Mouse (Mus musculus) frontal cortex, postnatal 36 days (tissue): ENCODE measurements around the gene Ffar1.
"Not testable (repeated sequence)": the region's sequence is repeated elsewhere in the genome, so short reads cannot be mapped to it uniquely, and the experiment has no call there.

Experiments
- DNase-seq, 2 experiments: peaks; one replicate each; pipeline ENCODE4 v3.0.0; 2022; ENCODE audit warnings: low spot score in 2 of 2

The Ffar1 gene

GRCm38 (mm10) chr7:30851421-30851820, 9.9 kb downstream of the Ffar1 start:
- DNase-seq, result no peak

GRCm38 (mm10) chr7:30847934-30848333, 13.4 kb downstream of the Ffar1 start:
- DNase-seq, result no peak

GRCm38 (mm10) chr7:30847386-30847785, 14.0 kb downstream of the Ffar1 start:
- DNase-seq, result no peak

GRCm38 (mm10) chr7:30846505-30847053, 14.8 kb downstream of the Ffar1 start:
- no peak for DNase-seq

- DNase-seq, result no peak
Measured at GRCm38 (mm10) chr7:30844676-30845297, 16.6 kb downstream of the Ffar1 start.

GRCm38 (mm10) chr7:30842092-30842491, 19.3 kb downstream of the Ffar1 start:
- DNase-seq, result no peak

- no peak for DNase-seq
Measured at GRCm38 (mm10) chr7:30841379-30841778, 20.0 kb downstream of the Ffar1 start.

GRCm38 (mm10) chr7:30840306-30840705, 21.1 kb downstream of the Ffar1 start:
- DNase-seq, result no peak

GRCm38 (mm10) chr7:30837277-30837676, 24.1 kb downstream of the Ffar1 start:
- DNase-seq, result no peak

GRCm38 (mm10) chr7:30832684-30833083, 28.7 kb downstream of the Ffar1 start:
- not testable (repeated sequence) for DNase-seq

- DNase-seq, result no peak
Measured at GRCm38 (mm10) chr7:30832261-30832660, 29.1 kb downstream of the Ffar1 start.

- no peak for DNase-seq
Measured at GRCm38 (mm10) chr7:30829428-30829827, 31.9 kb downstream of the Ffar1 start.

GRCm38 (mm10) chr7:30828871-30829270, 32.5 kb downstream of the Ffar1 start:
- DNase-seq, result not testable (repeated sequence)

- DNase-seq, result no peak
Measured at GRCm38 (mm10) chr7:30826660-30827059, 34.7 kb downstream of the Ffar1 start.

GRCm38 (mm10) chr7:30824306-30824705, 37.1 kb downstream of the Ffar1 start:
- DNase-seq, result no peak

GRCm38 (mm10) chr7:30823675-30824074, 37.7 kb downstream of the Ffar1 start, which contains the start of gene Ffar2:
TSS of gene Ffar2 (minus strand) at chr7:30823775.
- DNase-seq, result no peak

- no peak for DNase-seq
Measured at GRCm38 (mm10) chr7:30821532-30821931, 39.8 kb downstream of the Ffar1 start.

- no peak for DNase-seq
Measured at GRCm38 (mm10) chr7:30820854-30821445, 40.4 kb downstream of the Ffar1 start.

GRCm38 (mm10) chr7:30820131-30820530, 41.2 kb downstream of the Ffar1 start:
- no peak for DNase-seq

GRCm38 (mm10) chr7:30812291-30812807, 49.0 kb downstream of the Ffar1 start:
- no peak for DNase-seq

- DNase-seq, result no peak
Measured at GRCm38 (mm10) chr7:30811757-30812290, 49.5 kb downstream of the Ffar1 start.

- DNase-seq, result no peak
Measured at GRCm38 (mm10) chr7:30810319-30810718, 51.0 kb downstream of the Ffar1 start.
